In the genomic region with DNA sequence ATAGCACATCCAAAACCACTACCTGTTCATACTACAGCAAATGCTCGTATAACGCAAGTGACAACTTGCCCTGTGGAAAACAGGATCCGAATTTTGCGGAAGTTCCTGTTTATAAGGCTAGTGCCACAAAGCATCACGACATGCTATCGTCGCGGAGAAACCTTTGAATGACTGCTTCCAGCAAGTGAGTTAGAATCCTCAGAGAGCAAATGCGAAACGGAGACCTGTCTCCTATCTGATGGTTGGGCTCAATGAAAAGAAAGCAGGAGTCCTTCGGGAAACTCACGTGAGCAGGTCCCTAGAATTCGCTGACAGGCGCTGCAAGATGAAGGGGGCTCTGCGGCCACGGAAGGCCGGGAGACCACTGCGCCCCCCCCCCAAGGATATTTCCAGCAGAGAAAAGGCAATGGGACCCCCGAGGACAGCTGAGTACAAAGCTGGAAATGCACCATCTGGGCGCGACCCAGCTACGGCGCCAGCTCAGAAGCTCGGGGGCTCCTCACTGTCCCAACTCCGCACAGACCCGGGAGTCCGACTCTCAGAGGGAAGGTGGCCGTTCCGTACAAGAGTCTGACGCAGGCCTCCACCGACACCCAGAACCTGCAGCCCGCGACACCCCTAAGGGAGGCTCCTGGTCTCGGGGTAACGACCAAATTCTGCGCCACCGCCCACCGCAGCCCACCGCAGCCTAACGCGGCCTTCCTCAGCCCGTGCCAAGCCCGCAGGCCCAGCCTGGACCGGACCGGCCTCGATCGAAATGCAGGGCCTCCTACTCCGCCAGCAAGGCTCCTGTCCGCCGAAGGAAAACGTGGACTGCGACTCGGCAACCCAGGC, we compare ENCODE assay signal across 7 mouse cellular contexts. TPM values are rescaled to one million over a fixed set of nuclear protein-coding genes. Genes with fewer than 3 reads are reported as not detected.
A peak's percentile ranks its signal among the peaks of the same experiment; 100 is the strongest.
DNase-seq lines count a peak whose midpoint lies in the region; ATAC-seq and TF ChIP-seq lines count a peak whose summit lies in the region.

No protein-coding gene starts in this region.

- peak; percentile 1 to 12 for DNase-seq in urinary bladder, postnatal 36 days (ENCODE audit: low spot score in 2 of 2)
- no peak for DNase-seq in urinary bladder, adult 2 months (ENCODE audit: low spot score)
- peak; percentile 8 to 23 for DNase-seq in left cerebral cortex, postnatal 10 days (ENCODE audit: extremely low spot score in 1 of 2, low spot score in 2 of 2)
- DNase-seq in thymus, postnatal 14 days = peak; percentile 22

- intact Hi-C loops in left cerebral cortex, postnatal 10 days (cut with DNase I) = loop anchor here (10.0 kb wide), 1 partner anchor 246 kb away; no protein-coding TSS in a partner anchor

- no peak for TF ChIP-seq POLR2A in cortical plate, adult 2 months (IDR thresholded peaks at IDR 0.05; ENCODE audit: extremely low read depth, insufficient read depth, low read length)

- no peaks in the 10 kb centered on the region for H3K27me3 ChIP-seq in heart, embryonic 15.5 days

- peaks cover 16% of the 10 kb centered on the region for H3K36me3 ChIP-seq in heart, embryonic 15.5 days

- H3K4me3 ChIP-seq in cortical plate, adult 2 months (ENCODE audit: insufficient read depth, low read length) = peak overlapping the region; percentile 63
- H3K4me3 ChIP-seq in heart, embryonic 15.5 days = peak overlapping the region; percentile 88

- no peak for TF ChIP-seq CTCF in cortical plate, adult 2 months (IDR thresholded peaks at IDR 0.05; ENCODE audit: extremely low read depth, insufficient read depth, low read length)

- H3K9ac ChIP-seq in heart, embryonic 15.5 days = peak overlapping the region; percentile 87

- peaks cover 2% of the 10 kb centered on the region; the same call in 1 of the 2 replicates for H3K4me1 ChIP-seq in cortical plate, adult 2 months (ENCODE audit: control insufficient read depth, insufficient read depth, low read length)
- H3K4me1 ChIP-seq in heart, embryonic 15.5 days (replicated peaks) = peaks cover 23% of the 10 kb centered on the region

- no peaks in the 10 kb centered on the region for H3K9me3 ChIP-seq in heart, embryonic 15.5 days (replicated peaks)

- under 1% methylated on average over 53 of the region's 53 CpGs for WGBS in heart, embryonic 15.5 days

- peak; percentile 29; the same call in 1 of the 2 replicates for ATAC-seq in heart, embryonic 15.5 days (replicated peaks; ENCODE audit: insufficient number of reproducible peaks, insufficient read depth, low FRiP score, low read depth)
- peak; percentile 15 for ATAC-seq in megakaryocyte-erythroid progenitor cell, adult 5-6 weeks (replicated peaks; ENCODE audit: low FRiP score, low TSS enrichment, poor library complexity, severe bottlenecking)

- peak overlapping the region; percentile 25; the same call in 1 of the 2 replicates for H3K27ac ChIP-seq in cortical plate, adult 2 months (ENCODE audit: insufficient read depth, low read length)
- peak overlapping the region; percentile 99 for H3K27ac ChIP-seq in heart, embryonic 15.5 days

- H3K4me2 ChIP-seq in heart, embryonic 15.5 days = peak overlapping the region; percentile 82

RNA-seq across cellular contexts. Expression of a gene that starts 0.6 kb away (rescaled TPM):
- 25.1 and 31.3 TPM in 2 replicates for polyA plus RNA-seq in urinary bladder, adult 2 months (2012; rRNA removed)
- polyA plus RNA-seq in cortical plate, adult 2 months (2012; rRNA removed) = 39.5 and 43.4 TPM in 2 replicates
- 48.1 and 56.1 TPM in 2 replicates for polyA plus RNA-seq in heart, embryonic 15.5 days (2015; fragmentation: Nextera tagmentation; extraction: Ambion mirVana)
- 10 to 100 TPM; 43.7 to 45.1 TPM for total RNA-seq in left cerebral cortex, postnatal 10 days (2021)
- total RNA-seq in megakaryocyte-erythroid progenitor cell, adult 5-6 weeks (2014; fragmentation: Nextera tagmentation) = 137 and 173 TPM in 2 replicates
- 123 and 134 TPM in 2 replicates for total RNA-seq in megakaryocyte-erythroid progenitor cell, adult 5-6 weeks (2017)

RNA-seq across cellular contexts. Expression of a gene that starts 0.8 kb away (rescaled TPM):
- polyA plus RNA-seq in urinary bladder, adult 2 months (2012; rRNA removed) = 92.0 and 94.3 TPM in 2 replicates
- polyA plus RNA-seq in cortical plate, adult 2 months (2012; rRNA removed) = 81.2 and 84.2 TPM in 2 replicates
- polyA plus RNA-seq in heart, embryonic 15.5 days (2015; fragmentation: Nextera tagmentation; extraction: Ambion mirVana) = 103 and 106 TPM in 2 replicates
- 100 to 1,000 TPM; 151 to 156 TPM for total RNA-seq in left cerebral cortex, postnatal 10 days (2021)
- total RNA-seq in megakaryocyte-erythroid progenitor cell, adult 5-6 weeks (2014; fragmentation: Nextera tagmentation) = 95.7 and 104 TPM in 2 replicates
- 156 and 158 TPM in 2 replicates for total RNA-seq in megakaryocyte-erythroid progenitor cell, adult 5-6 weeks (2017)
